Mouse (Mus musculus) forebrain, postnatal 0 days (tissue): Measurements from ENCODE around the gene Gramd4. TPM values are rescaled to one million over a fixed set of nuclear protein-coding genes. Genes with fewer than 3 reads are reported as not detected.

ENCODE experiments used
- ATAC-seq: fragments of 200-750 bp; cut with Nextera tagmentation; 2 replicates; pipeline ENCODE4 v1.8.0; 2017; ENCODE audit warnings: mild to moderate bottlenecking, moderate library complexity
- DNase-seq: peaks from one replicate; pipeline ENCODE4 v3.0.0-alpha.2; 2015
- H3K27ac ChIP-seq: fragments of 300-500 bp; sonication (generic); 2 replicates; pipeline ENCODE4 v1.5.1; 2014; ENCODE audit warnings: low read depth, mild to moderate bottlenecking, antibody characterized with exemption, low read length, moderate library complexity, mixed read lengths
- H3K27me3 ChIP-seq: fragments of 300-500 bp; sonication (generic); 2 replicates; pipeline ENCODE4 v1.6.1; 2014; ENCODE audit warnings: mild to moderate bottlenecking, low read length, mixed read lengths; ENCODE audit not compliant: insufficient read depth
- H3K36me3 ChIP-seq: fragments of 300-500 bp; sonication (generic); 2 replicates; pipeline ENCODE4 v1.6.1; 2014; ENCODE audit warnings: mild to moderate bottlenecking, moderate library complexity; ENCODE audit not compliant: insufficient read depth
- H3K4me1 ChIP-seq: fragments of 300-500 bp; sonication (generic); 2 replicates; pipeline ENCODE4 v1.6.1; 2014; ENCODE audit warnings: antibody characterized with exemption; ENCODE audit not compliant: insufficient read depth
- H3K4me2 ChIP-seq: fragments of 300-500 bp; sonication (generic); 2 replicates; pipeline ENCODE4 v1.6.1; 2014; ENCODE audit warnings: low read depth, mild to moderate bottlenecking, moderate library complexity
- H3K4me3 ChIP-seq: fragments of 300-500 bp; sonication (generic); 2 replicates; pipeline ENCODE4 v1.5.1; 2014; ENCODE audit warnings: low read depth, low read length, mixed read lengths
- H3K9ac ChIP-seq: fragments of 300-500 bp; sonication (generic); 2 replicates; pipeline ENCODE4 v1.6.1; 2014; ENCODE audit warnings: mild to moderate bottlenecking
- H3K9me3 ChIP-seq: fragments of 300-500 bp; sonication (generic); 2 replicates; pipeline ENCODE4 v1.6.1; 2016; ENCODE audit warnings: low read length
- CTCF ChIP-seq: sonication (generic); IDR thresholded peaks from 2 replicates; pipeline ENCODE4 v1.5.1; 2016; ENCODE audit warnings: antibody characterized with exemption, control low read depth, low read depth
- WGBS: fragments of 180-500 bp; shearing (Covaris S2); extraction: QIAGEN DNeasy Blood & Tissue Kit; methylation state at CpG from one replicate; pipeline ENCODE4 v1.1.7; 2014; 5-methylcytosine and 5-hydroxymethylcytosine counted together
- polyA plus RNA-seq: library from polyadenylated mRNA; unstranded; fragments of >200 nt; fragmentation: Nextera tagmentation; extraction: Ambion mirVana; gene quantifications from 2 replicates; pipeline ENCODE4 v1.2.1, GENCODE M21; 2015
- total RNA-seq: library from RNA; depleted of rRNA; stranded (reverse); fragments of >200 nt; gene quantifications from 2 replicates; pipeline ENCODE4 v1.2.3, GENCODE M21; 2014

Gene Gramd4
- total and polyA plus RNA-seq, 2 experiments from 2014 or later, result 28.8 to 57.0 TPM

DNA sequence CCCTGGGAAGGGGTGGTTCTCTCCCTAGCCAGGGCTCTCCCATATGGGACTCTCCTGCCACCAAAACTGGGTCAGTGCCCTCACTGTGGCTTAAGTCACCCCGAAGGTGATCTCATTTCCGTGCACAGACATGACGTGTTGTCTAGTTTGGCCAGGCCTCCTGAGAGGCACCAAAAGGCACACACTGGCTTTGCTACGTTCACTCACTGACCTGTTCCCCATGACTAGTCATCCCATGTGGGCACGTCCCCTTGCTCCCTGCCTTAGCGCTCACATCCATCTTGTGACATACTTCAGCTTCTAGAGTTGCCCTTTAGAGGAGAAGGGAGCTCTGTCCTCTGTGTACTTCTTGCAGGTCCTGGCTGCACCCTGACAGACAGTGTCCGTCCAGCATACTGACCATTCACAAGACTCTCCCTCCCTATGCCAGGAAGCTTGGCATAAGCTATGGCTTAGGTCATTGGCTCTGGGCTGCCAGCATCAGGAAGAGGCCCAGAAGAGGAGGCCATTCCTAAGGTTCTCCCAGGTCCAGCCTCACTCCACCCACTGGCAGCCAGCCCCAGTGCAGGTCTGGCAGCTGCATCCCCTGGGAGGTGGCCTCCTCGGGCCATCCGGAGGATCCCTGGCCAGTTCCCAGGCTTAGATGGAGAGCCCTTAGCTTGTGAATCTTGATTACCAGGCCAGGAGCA, 64.9 kb downstream of the Gramd4 start:
- Histone ChIP-seq H3K4me1 (0 out of 2 replicates have a peak, but pooled peaks cover 2% of the 10 kb centered on the region), H3K9me3 (no peaks in the 10 kb centered on the region), H3K27ac (no peak overlapping the region), H3K27me3 (no peaks in the 10 kb centered on the region), H3K4me2 (no peak overlapping the region), H3K9ac (no peak overlapping the region), H3K36me3 (peaks cover 72% of the 10 kb centered on the region), H3K4me3 (no peak overlapping the region)
- DNase-seq (no peak), ATAC-seq (peak; percentile 25)
- TF ChIP-seq CTCF, result no peak
- 83% methylated on average over 9 of the region's 9 CpGs for WGBS

- Histone ChIP-seq H3K4me1 (no peaks in the 10 kb centered on the region), H3K27me3 (no peaks in the 10 kb centered on the region), H3K27ac (no peak overlapping the region), H3K4me2 (no peak overlapping the region), H3K36me3 (peaks cover 81% of the 10 kb centered on the region), H3K9ac (no peak overlapping the region), H3K4me3 (no peak overlapping the region), H3K9me3 (no peaks in the 10 kb centered on the region)
- 94% methylated on average over 4 of the region's 4 CpGs for WGBS
- no peak for TF ChIP-seq CTCF
- DNase-seq (no peak), ATAC-seq (no peak)
Observed at GRCm38 (mm10) chr15:86123409-86123808, 65.9 kb downstream of the Gramd4 start.

- no peaks in the 10 kb centered on the region for H3K27me3 ChIP-seq
- DNase-seq, result peak; percentile 78
- H3K27ac ChIP-seq, result no peak overlapping the region
- H3K4me2 ChIP-seq, result no peak overlapping the region
- no peak overlapping the region for H3K9ac ChIP-seq
- H3K36me3 ChIP-seq, result peaks cover 83% of the 10 kb centered on the region
- TF ChIP-seq CTCF, result peak; percentile 79
- 24% methylated on average over 1 of the region's 1 CpGs for WGBS
- H3K4me3 ChIP-seq, result no peak overlapping the region
- no peaks in the 10 kb centered on the region for H3K4me1 ChIP-seq
- peak; percentile 60 for ATAC-seq
- no peaks in the 10 kb centered on the region for H3K9me3 ChIP-seq
Observed at GRCm38 (mm10) chr15:86124359-86124758, 66.9 kb downstream of the Gramd4 start.

- H3K9me3 ChIP-seq, result no peaks in the 10 kb centered on the region
- H3K4me1 ChIP-seq, result no peaks in the 10 kb centered on the region
- H3K4me3 ChIP-seq, result no peak overlapping the region
- ATAC-seq (peak; percentile 32), DNase-seq (no peak)
- H3K36me3 ChIP-seq, result peaks cover 83% of the 10 kb centered on the region
- H3K9ac ChIP-seq, result no peak overlapping the region
- TF ChIP-seq CTCF, result no peak
- no peak overlapping the region for H3K4me2 ChIP-seq
- WGBS, result 56% methylated on average over 3 of the region's 3 CpGs
- no peaks in the 10 kb centered on the region for H3K27me3 ChIP-seq
- no peak overlapping the region for H3K27ac ChIP-seq
Observed at GRCm38 (mm10) chr15:86129036-86129435, 71.5 kb downstream of the Gramd4 start.

DNA sequence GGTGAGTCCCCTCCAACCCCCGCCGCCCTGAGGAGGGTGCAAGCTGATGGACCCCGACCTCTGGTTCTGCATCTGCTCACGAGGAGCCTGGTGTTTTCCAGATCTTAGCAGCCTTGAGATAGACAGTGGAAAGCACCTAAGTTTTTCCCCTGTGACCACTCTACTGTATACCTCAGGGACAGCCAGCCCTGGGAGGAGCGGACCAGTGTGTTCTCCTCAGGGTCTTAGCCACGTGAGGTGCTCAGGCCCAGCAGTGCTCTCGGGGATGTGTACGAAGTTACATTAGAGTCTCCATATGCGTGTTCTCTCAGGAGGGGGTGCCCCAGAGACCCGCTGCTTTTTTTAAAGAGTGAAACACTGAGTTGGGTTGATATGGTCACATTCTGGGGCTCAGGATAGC, 73.2 kb downstream of the Gramd4 start:
- 94% methylated on average over 10 of the region's 10 CpGs for WGBS
- Histone ChIP-seq H3K36me3 (peaks cover 82% of the 10 kb centered on the region), H3K4me1 (no peaks in the 10 kb centered on the region)

DNA sequence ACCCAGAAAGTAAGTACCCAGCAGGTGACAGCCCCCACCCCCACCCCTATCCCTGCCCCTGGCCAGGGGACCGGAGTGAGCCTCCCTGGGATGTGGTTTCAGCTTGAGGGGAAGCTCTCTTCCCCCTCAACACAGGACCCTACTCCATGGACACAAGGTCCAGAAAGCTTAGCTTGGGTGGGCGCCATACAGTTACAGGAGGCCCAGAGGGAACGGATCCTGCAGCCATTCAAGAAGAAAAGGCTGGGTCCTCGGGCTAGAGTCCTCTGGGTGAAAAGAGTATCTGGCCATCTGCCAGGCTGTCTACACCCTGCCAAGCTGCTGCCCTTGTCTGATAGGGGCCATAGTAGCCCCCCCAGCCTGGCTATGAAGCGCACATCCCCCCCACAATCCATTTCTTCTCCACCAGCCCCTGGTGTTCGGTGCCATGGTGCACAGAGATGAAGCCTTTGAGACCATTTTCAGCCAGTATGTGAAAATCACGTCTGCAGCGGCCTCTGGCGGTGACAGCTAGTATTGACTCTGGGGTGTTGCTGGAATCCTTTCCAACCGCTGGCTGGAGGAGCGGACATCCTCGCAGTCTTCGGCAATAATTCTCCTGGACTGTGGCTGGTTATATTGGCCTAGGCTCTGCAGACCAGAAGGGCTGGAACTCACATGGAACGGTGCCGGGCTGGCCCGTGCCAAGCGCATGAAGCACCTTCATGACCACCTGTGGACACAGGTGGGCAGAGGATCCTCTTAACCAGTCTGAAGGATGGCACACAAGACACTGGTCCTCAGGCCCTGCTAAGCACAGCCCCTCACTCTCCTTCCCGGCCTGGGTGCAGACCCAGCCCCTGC, 77.7 kb downstream of the Gramd4 start:
- 32% methylated on average over 18 of the region's 18 CpGs for WGBS
- H3K27me3 ChIP-seq, result no peaks in the 10 kb centered on the region
- H3K36me3 ChIP-seq, result peaks cover 61% of the 10 kb centered on the region
- no peak overlapping the region for H3K4me3 ChIP-seq
- peak overlapping the region; percentile 68 for H3K27ac ChIP-seq
- peak; percentile 99 for TF ChIP-seq CTCF
- no peaks in the 10 kb centered on the region for H3K9me3 ChIP-seq
- DNase-seq (peak; percentile 93), ATAC-seq (peak; percentile 81)
- H3K9ac ChIP-seq, result no peak overlapping the region
- no peaks in the 10 kb centered on the region for H3K4me1 ChIP-seq
- no peak overlapping the region for H3K4me2 ChIP-seq

More for the DNA sequence above, 73.2 kb downstream of the Gramd4 start:
- DNase-seq (no peak), ATAC-seq (no peak)
- Histone ChIP-seq H3K9me3 (no peaks in the 10 kb centered on the region), H3K27me3 (no peaks in the 10 kb centered on the region), H3K9ac (no peak overlapping the region), H3K27ac (no peak overlapping the region), H3K4me2 (no peak overlapping the region), H3K4me3 (no peak overlapping the region)
- TF ChIP-seq CTCF, result no peak

DNA sequence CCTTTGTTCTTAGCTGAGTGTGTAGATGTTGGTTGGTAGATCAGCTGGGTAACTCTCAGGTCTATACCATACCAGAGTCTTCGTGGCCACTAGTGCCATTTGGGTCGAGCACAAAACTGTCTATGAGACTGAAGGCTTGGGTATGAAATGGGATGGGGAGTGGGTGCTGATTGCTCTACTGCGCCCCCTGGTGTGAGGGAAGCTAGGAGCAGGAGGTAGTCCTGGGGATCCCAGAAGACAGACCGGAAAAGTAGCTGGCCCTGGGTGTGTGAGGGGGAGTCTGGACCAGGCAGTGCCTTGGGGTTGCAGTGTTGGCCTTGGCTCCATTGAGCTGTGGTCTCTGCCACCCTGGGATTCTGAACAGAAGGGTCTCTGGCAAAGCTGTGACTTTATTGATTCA, 80.1 kb downstream of the Gramd4 start:
- Histone ChIP-seq H3K4me2 (no peak overlapping the region), H3K4me1 (no peaks in the 10 kb centered on the region), H3K27ac (no peak overlapping the region), H3K36me3 (peaks cover 52% of the 10 kb centered on the region), H3K27me3 (no peaks in the 10 kb centered on the region), H3K4me3 (no peak overlapping the region), H3K9ac (no peak overlapping the region), H3K9me3 (no peaks in the 10 kb centered on the region)
- peak; percentile 56 for TF ChIP-seq CTCF
- ATAC-seq (no peak), DNase-seq (no peak)
- WGBS, result 68% methylated on average over 4 of the region's 4 CpGs
